Mouse (Mus musculus) stomach, embryonic 16.5 days (tissue): ENCODE measurements at regions not wholly inside any gene's neighbourhood (a gene's known extent, or its start where the extent isn't known, plus 50 kb on each side); places are given as distances from the start of the nearest gene placed in this dataset.

Source experiments
- ATAC-seq: fragments of 200-750 bp; cut with Nextera tagmentation; 2 replicates; pipeline ENCODE4 v1.8.0; 2017; ENCODE audit warnings: moderate number of reproducible peaks, moderate TSS enrichment; ENCODE audit not compliant: insufficient read depth, low FRiP score
- H3K27ac ChIP-seq: fragments of 300-500 bp; sonication (generic); 2 replicates; pipeline ENCODE4 v1.5.1; 2014; ENCODE audit warnings: low read length
- H3K27me3 ChIP-seq: fragments of 300-500 bp; sonication (generic); 2 replicates; pipeline ENCODE4 v1.6.1; 2014; ENCODE audit warnings: low read length, control low read depth, mixed read lengths; ENCODE audit not compliant: control insufficient read depth, insufficient read depth
- H3K36me3 ChIP-seq: fragments of 300-500 bp; sonication (generic); 2 replicates; pipeline ENCODE4 v1.6.1; 2014; ENCODE audit warnings: low read length; ENCODE audit not compliant: control insufficient read depth, insufficient read depth
- H3K4me1 ChIP-seq: fragments of 300-500 bp; sonication (generic); 2 replicates; pipeline ENCODE4 v1.6.1; 2014; ENCODE audit warnings: low read length, control low read depth, mixed read lengths; ENCODE audit not compliant: control insufficient read depth, insufficient read depth
- H3K4me2 ChIP-seq: fragments of 300-500 bp; sonication (generic); 2 replicates; pipeline ENCODE4 v1.6.1; 2014; ENCODE audit warnings: low read depth, low read length, mixed read lengths
- H3K4me3 ChIP-seq: fragments of 300-500 bp; sonication (generic); replicated peaks from 2 replicates; pipeline ENCODE4 v1.5.1; 2014; ENCODE audit warnings: mild to moderate bottlenecking, low read length
- H3K9ac ChIP-seq: fragments of 300-500 bp; sonication (generic); 2 replicates; pipeline ENCODE4 v1.6.1; 2014; ENCODE audit warnings: low read length
- H3K9me3 ChIP-seq: fragments of 300-500 bp; sonication (generic); replicated peaks from 2 replicates; pipeline ENCODE4 v1.6.1; 2016; ENCODE audit warnings: low read length, control low read depth; ENCODE audit not compliant: control insufficient read depth
- WGBS: fragments of 180-500 bp; shearing (Covaris S2); extraction: QIAGEN DNeasy Blood & Tissue Kit; methylation state at CpG from one replicate; pipeline ENCODE4 v1.1.7; 2014; 5-methylcytosine and 5-hydroxymethylcytosine counted together

DNA sequence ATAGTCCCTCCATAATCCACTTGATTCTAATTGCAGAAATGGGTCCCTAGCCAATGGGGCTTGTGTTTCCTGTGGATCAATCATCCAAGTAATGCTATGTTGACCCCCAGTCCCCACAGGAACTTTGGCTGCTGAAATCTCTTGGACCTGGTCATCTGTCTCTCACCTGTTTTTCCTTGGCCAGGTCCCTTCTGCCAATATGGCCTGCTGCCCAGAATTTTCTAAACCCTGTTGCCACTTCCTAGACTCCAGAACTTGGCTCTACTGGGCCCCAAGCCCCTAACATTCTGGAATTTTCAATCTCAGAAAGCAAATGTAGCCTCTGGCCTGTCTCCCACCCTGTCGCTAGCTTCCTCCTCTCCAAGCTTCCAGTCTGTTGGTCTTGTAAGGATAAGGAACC lies 139.6 kb downstream of the Inhbb start:
- Histone ChIP-seq H3K36me3 (no peaks in the 10 kb centered on the region), H3K27ac (no peak overlapping the region), H3K4me2 (no peak overlapping the region), H3K4me1 (0 out of 2 replicates have a peak, but pooled peaks cover 3% of the 10 kb centered on the region), H3K9me3 (no peaks in the 10 kb centered on the region), H3K27me3 (no peaks in the 10 kb centered on the region), H3K9ac (no peak overlapping the region), H3K4me3 (no peak overlapping the region)
- WGBS, result 92% methylated on average over 1 of the region's 1 CpGs
- ATAC-seq, result no peak

DNA sequence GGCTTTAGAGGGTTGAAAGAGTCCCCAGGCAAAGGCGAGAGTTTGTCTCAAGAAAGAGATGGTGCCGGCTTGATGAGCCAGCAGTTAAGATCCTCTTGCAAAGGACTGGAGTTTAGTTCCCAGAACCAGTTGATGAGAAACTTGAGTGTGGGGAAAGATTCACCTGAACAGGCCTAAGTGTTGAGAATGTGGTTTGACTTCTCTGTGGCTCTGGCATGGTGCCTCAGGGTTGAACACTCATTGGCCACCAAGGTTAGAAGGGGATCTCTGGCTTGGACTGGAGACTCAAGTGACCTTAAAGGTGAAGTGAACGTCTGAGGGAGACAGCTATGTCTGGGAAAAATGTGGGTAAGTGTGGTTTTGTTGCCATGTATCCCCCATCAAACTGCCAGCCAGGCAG lies 142.8 kb downstream of the Inhbb start:
- 70% methylated on average over 3 of the region's 3 CpGs for WGBS
- no peak overlapping the region for H3K4me3 ChIP-seq
- H3K4me1 ChIP-seq, result 0 out of 2 replicates have a peak, but pooled peaks cover 3% of the 10 kb centered on the region
- ATAC-seq, result no peak
- H3K9ac ChIP-seq, result no peak overlapping the region
- H3K27ac ChIP-seq, result peak overlapping the region; percentile 45; the same call in 1 of the 2 replicates
- H3K36me3 ChIP-seq, result no peaks in the 10 kb centered on the region
- no peaks in the 10 kb centered on the region for H3K27me3 ChIP-seq
- H3K4me2 ChIP-seq, result no peak overlapping the region
- H3K9me3 ChIP-seq, result no peaks in the 10 kb centered on the region

DNA sequence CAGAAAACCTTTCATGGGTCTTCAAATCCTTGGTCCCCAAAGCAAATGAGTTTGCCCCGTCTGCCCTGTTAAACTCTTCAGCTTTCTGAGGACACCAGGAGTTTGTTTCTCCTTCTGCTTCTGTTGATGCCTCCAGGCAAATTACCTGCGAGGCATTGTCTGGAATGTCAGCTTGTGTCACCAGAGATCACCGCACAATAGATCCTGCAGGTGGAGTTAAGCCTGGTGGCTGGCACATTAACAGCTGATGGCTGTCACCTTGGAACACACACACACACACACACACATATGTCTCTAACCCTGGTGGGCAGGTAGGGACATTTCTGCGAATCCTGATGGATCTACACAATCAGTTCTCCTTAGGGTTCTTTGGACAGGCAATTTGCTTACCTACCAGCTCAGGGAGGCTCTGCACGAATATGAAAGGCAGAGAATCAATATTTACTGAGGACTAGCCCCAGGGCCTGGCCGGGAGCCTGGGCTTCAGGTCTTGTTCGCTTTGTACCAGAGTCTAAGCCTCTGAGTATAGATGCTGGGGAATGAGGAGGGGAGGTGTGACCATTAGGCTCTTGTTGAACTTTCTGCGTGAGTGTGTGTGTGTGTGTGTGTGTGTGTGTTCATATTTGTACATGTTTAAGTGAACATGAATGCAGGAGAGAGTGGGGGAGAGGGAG lies 143.4 kb downstream of the Inhbb start:
- H3K27ac ChIP-seq, result peak overlapping the region; percentile 62
- 0 out of 2 replicates have a peak, but pooled peaks cover 3% of the 10 kb centered on the region for H3K4me1 ChIP-seq
- no peak overlapping the region for H3K4me3 ChIP-seq
- ATAC-seq, result peak; percentile 89
- no peaks in the 10 kb centered on the region for H3K27me3 ChIP-seq
- H3K9ac ChIP-seq, result no peak overlapping the region
- no peaks in the 10 kb centered on the region for H3K36me3 ChIP-seq
- no peaks in the 10 kb centered on the region for H3K9me3 ChIP-seq
- WGBS, result 60% methylated on average over 8 of the region's 8 CpGs
- H3K4me2 ChIP-seq, result no peak overlapping the region

DNA sequence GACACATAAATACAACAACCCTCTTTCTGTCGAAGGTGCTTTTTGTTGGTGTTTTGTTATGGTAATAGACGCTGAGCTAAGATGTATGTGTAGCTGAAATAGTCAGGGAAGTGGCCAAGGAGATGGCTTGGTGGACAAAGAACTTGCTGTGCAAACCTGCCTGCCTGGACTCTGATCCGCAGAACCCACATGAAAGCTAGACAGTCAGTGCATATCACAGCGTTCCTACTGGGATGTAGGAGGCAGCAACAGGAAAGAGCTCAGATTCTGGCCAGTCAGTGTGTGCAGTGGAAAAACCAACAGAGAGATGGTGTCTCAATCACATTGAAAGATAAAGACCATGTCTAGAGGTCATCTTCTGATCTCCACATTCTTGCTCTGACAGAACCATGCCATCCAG lies 144.1 kb downstream of the Inhbb start:
- no peak for ATAC-seq
- H3K4me2 ChIP-seq, result no peak overlapping the region
- H3K27me3 ChIP-seq, result no peaks in the 10 kb centered on the region
- H3K9ac ChIP-seq, result no peak overlapping the region
- 71% methylated on average over 4 of the region's 4 CpGs for WGBS
- no peaks in the 10 kb centered on the region for H3K9me3 ChIP-seq
- H3K36me3 ChIP-seq, result no peaks in the 10 kb centered on the region
- H3K27ac ChIP-seq, result peak overlapping the region; percentile 62; the same call in 1 of the 2 replicates
- H3K4me1 ChIP-seq, result 0 out of 2 replicates have a peak, but pooled peaks cover 3% of the 10 kb centered on the region
- no peak overlapping the region for H3K4me3 ChIP-seq

DNA sequence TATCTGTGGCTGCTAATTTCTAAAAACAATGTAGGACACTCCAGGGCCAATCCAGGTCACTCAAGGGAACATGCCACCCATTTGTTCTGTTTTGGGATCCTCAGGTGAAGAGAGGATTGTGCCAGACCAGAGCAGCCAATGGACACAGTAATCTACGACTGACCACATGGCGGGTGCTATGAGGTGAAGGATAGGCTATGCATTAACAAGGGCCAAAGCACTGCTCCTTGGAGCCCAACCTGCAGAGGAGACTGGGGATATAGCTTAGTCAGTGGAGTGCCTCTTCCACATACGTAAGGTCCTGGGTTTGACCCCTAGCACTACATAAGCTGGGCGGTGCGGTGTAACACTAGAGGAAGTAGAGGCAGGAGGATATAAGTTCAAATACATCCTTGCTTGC lies 156.0 kb downstream of the Inhbb start:
- no peaks in the 10 kb centered on the region for H3K36me3 ChIP-seq
- no peak overlapping the region for H3K27ac ChIP-seq
- H3K4me2 ChIP-seq, result no peak overlapping the region
- H3K9me3 ChIP-seq, result peaks cover 4% of the 10 kb centered on the region; the same call in 1 of the 2 replicates
- WGBS, result 93% methylated on average over 5 of the region's 5 CpGs
- no peak for ATAC-seq
- no peaks in the 10 kb centered on the region for H3K4me1 ChIP-seq
- no peak overlapping the region for H3K9ac ChIP-seq
- H3K4me3 ChIP-seq, result no peak overlapping the region
- no peaks in the 10 kb centered on the region for H3K27me3 ChIP-seq

DNA sequence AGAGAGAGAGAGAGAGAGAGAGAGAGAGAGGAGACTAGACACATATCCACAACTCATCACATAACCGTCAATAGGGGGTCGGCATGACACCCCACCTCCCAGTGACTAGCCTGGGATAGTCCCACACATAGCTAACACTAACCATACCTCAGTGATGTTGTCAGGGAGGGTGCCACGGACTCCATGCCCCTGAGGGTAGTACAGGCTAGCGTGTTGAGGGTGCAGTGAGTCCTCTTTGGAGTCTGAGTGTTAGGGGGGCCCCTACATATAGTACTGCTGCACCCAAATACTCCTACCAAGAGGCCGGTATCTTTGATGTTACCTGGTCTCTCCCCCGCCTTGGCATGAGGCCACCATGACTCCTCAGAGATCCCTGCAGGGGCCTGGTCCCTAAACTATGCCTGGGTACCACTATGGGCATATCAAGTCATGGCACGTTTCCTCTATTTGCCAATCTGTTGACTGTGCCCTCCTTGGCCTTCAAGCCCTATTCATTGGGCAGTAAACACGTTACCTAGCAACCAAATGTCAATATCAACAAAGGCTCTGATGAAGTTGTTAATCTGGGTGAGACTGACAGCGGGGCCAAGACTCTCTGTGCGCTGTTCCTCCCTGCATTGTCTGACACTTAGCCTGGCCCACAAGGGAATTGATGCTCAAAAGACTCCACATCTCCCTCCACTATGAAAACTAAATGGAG lies 156.7 kb downstream of the Inhbb start:
- no peak for ATAC-seq
- H3K27me3 ChIP-seq, result no peaks in the 10 kb centered on the region
- H3K27ac ChIP-seq, result no peak overlapping the region
- no peak overlapping the region for H3K9ac ChIP-seq
- no peaks in the 10 kb centered on the region for H3K4me1 ChIP-seq
- no peak overlapping the region for H3K4me3 ChIP-seq
- H3K4me2 ChIP-seq, result no peak overlapping the region
- H3K9me3 ChIP-seq, result peaks cover 4% of the 10 kb centered on the region; the same call in 1 of the 2 replicates
- H3K36me3 ChIP-seq, result no peaks in the 10 kb centered on the region
- 68% methylated on average over 10 of the region's 10 CpGs for WGBS

DNA sequence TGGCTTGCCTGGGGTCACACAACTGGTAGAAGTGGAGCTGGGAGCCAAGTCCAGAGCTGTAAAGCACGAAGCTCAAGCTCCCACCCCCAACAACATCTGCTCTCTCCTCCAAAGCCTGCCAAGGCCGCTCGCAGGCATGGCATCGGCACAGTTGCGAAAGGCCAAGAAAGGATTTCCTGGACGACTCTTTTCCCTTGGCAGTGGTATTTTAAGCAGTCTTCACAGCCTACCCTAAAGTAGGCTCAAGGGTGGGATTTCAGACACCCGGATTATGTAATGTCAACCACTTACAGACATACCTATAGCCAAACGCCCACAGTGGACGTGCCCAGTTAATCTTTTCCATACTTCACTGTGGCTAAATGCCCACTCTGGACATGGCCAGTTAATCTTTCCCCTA lies 162.6 kb downstream of the Inhbb start:
- peaks cover 4% of the 10 kb centered on the region; the same call in 1 of the 2 replicates for H3K9me3 ChIP-seq
- no peaks in the 10 kb centered on the region for H3K36me3 ChIP-seq
- no peak overlapping the region for H3K4me2 ChIP-seq
- H3K27me3 ChIP-seq, result no peaks in the 10 kb centered on the region
- no peak overlapping the region for H3K27ac ChIP-seq
- H3K4me3 ChIP-seq, result no peak overlapping the region
- H3K9ac ChIP-seq, result no peak overlapping the region
- ATAC-seq, result no peak
- WGBS, result 76% methylated on average over 9 of the region's 9 CpGs
- no peaks in the 10 kb centered on the region for H3K4me1 ChIP-seq

DNA sequence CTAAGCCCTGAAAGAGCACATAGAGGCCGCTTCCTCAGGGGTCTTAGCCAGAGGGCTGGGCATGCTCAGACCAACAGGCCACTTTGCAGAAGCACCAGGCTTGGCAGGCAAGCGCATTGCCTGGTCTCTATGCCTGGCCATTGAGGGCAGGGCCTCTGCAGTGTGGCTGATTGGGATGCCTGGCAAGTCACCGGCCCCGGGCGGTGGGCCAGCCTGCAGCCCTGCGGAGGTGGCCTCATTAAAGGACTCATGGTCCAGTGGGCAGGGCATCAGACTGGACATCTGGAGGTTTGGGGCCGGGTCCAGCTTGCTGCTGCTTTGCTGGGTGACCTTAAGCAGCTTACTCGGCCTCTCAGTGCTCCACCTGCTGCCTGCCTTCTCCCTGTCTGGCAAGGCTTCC lies 165.3 kb downstream of the Inhbb start:
- Histone ChIP-seq H3K27me3 (no peaks in the 10 kb centered on the region), H3K4me3 (no peak overlapping the region), H3K4me1 (no peaks in the 10 kb centered on the region), H3K27ac (no peak overlapping the region), H3K9me3 (peaks cover under 1% of the 10 kb centered on the region; the same call in 1 of the 2 replicates), H3K9ac (no peak overlapping the region), H3K4me2 (no peak overlapping the region), H3K36me3 (no peaks in the 10 kb centered on the region)
- no peak for ATAC-seq
- WGBS, result 80% methylated on average over 8 of the region's 8 CpGs

DNA sequence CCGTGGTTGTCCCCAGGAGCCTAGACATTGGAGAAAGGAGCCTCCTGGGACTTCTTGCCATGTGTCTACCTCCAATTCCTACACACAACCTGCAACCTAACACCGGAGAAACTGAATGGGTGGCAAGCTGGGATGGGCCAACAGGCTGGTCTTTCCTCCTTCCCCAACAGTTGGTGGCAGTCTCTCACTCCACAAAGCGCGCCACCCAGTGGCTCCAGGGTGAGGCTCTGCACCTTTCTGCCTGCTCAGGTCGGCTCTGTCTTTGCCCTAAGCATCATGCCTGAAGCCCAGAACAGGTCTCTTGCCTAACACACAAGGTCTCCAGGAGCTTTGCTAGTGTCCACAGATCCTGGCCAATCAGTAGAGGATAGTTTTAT lies 166.0 kb downstream of the Inhbb start:
- Histone ChIP-seq H3K4me2 (no peak overlapping the region), H3K27me3 (no peaks in the 10 kb centered on the region), H3K4me3 (no peak overlapping the region), H3K9ac (no peak overlapping the region), H3K27ac (no peak overlapping the region), H3K36me3 (no peaks in the 10 kb centered on the region), H3K4me1 (no peaks in the 10 kb centered on the region), H3K9me3 (no peaks in the 10 kb centered on the region)
- peak; percentile 28; the same call in 1 of the 2 replicates for ATAC-seq
- WGBS, result 46% methylated on average over 5 of the region's 5 CpGs
